Mouse (Mus musculus) heart, adult 8-10 months (tissue): Measurements from ENCODE around the gene Oxnad1. TPM values are rescaled to one million over a fixed set of nuclear protein-coding genes. Genes with fewer than 3 reads are reported as not detected.
"Not testable (repeated sequence)": the region's sequence is repeated elsewhere in the genome, so short reads cannot be mapped to it uniquely, and the experiment has no call there.

Experiments
- DNase-seq: peaks from one replicate; pipeline ENCODE4 v3.0.0; 2022; ENCODE audit warnings: low spot score
- total RNA-seq, 4 experiments: library from RNA; stranded (reverse); gene quantifications; 2 replicates each; pipeline ENCODE4 v1.2.4; 2022

The Oxnad1 gene
- total RNA-seq, 4 experiments from 2014 or later = 52.2 to 73.4 (median 56.4) TPM

- DNase-seq = not testable (repeated sequence)
These were observed 2.5 kb downstream of the Oxnad1 start for GRCm38 (mm10) chr14:32087584-32088248.

- peak; percentile 26 for DNase-seq
These were observed 6.0 kb downstream of the Oxnad1 start for GRCm38 (mm10) chr14:32091124-32091523.

- DNase-seq = no peak
These were observed 6.5 kb downstream of the Oxnad1 start for GRCm38 (mm10) chr14:32091704-32092103.

- DNase-seq = no peak
These were observed 7.8 kb downstream of the Oxnad1 start for GRCm38 (mm10) chr14:32093018-32093417.

- no peak for DNase-seq
These were observed 8.4 kb downstream of the Oxnad1 start for GRCm38 (mm10) chr14:32093500-32094117.

- no peak for DNase-seq
These were observed 10.5 kb downstream of the Oxnad1 start for GRCm38 (mm10) chr14:32095646-32096045.

- DNase-seq = no peak
These were observed 11.6 kb downstream of the Oxnad1 start for GRCm38 (mm10) chr14:32096740-32097139.

- no peak for DNase-seq
These were observed 12.5 kb downstream of the Oxnad1 start for GRCm38 (mm10) chr14:32097691-32098090.

- no peak for DNase-seq
These were observed 13.8 kb downstream of the Oxnad1 start for GRCm38 (mm10) chr14:32098951-32099350.

- DNase-seq = no peak
These were observed 18.4 kb downstream of the Oxnad1 start for GRCm38 (mm10) chr14:32103556-32103955.

GRCm38 (mm10) chr14:32105663-32106062 lies 20.5 kb downstream of the Oxnad1 start:
- DNase-seq = no peak

- DNase-seq = no peak
These were observed 21.7 kb downstream of the Oxnad1 start for GRCm38 (mm10) chr14:32106911-32107310.

- not testable (repeated sequence) for DNase-seq
These were observed 26.9 kb downstream of the Oxnad1 start for GRCm38 (mm10) chr14:32112124-32112523.

- DNase-seq = no peak
These were observed 36.1 kb downstream of the Oxnad1 start for GRCm38 (mm10) chr14:32120940-32121919.

GRCm38 (mm10) chr14:32121920-32122315 lies 36.7 kb downstream of the Oxnad1 start:
- peak; percentile 30 for DNase-seq

GRCm38 (mm10) chr14:32124261-32124660 lies 39.1 kb downstream of the Oxnad1 start:
- no peak for DNase-seq

GRCm38 (mm10) chr14:32125256-32125655 lies 40.1 kb downstream of the Oxnad1 start:
- DNase-seq = not testable (repeated sequence)

GRCm38 (mm10) chr14:32128409-32128808 lies 43.2 kb downstream of the Oxnad1 start:
- DNase-seq = no peak

GRCm38 (mm10) chr14:32131836-32132235 lies 46.7 kb downstream of the Oxnad1 start:
- DNase-seq = no peak

GRCm38 (mm10) chr14:32134293-32134692 lies 49.1 kb downstream of the Oxnad1 start:
- DNase-seq = peak; percentile 13

- DNase-seq = not testable (repeated sequence)
These were observed 51.3 kb downstream of the Oxnad1 start for GRCm38 (mm10) chr14:32136467-32136866.

GRCm38 (mm10) chr14:32140359-32140965 lies 55.3 kb downstream of the Oxnad1 start:
- no peak for DNase-seq
